ENCODE assay signal across 17 mouse cellular contexts in the genomic region with DNA sequence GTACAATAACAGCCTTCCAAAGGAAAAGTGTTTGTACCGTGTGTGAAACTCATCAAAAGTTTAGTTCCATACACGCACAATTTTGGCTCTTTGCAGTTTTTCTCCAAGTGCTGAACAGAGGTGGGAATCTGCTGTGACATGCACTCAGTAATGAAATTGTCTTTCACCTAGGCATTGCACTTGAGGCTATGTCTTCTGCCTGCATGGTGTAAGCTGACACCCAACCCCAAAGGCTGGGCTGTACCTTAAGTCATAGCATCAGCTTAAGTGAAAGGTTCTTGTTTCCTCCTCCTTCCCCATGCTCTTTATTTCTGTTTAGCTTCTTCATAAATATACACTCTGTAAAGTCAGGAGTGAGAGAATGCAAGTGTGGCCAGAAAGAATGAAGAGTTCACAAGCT.
"Had no signal": no experiment of that assay in that cellular context is flagged by ENCODE, and none has a peak within 500 bp of the region (broad histone marks: within the 10 kb centered on the region; RNA-seq: fewer than 3 reads in every experiment).

No protein-coding gene starts in this region.

- H3K4me1 ChIP-seq: megakaryocyte, embryonic 14.5 days; neural tube, embryonic 12.5 days; stomach, embryonic 15.5 days had no signal

- H3K4me3 ChIP-seq: lung, embryonic 15.5 days; megakaryocyte, embryonic 14.5 days; midbrain, embryonic 13.5 days; midbrain, embryonic 15.5 days; neural tube, embryonic 12.5 days; stomach, embryonic 15.5 days had no signal

- H3K36me3 ChIP-seq: lung, embryonic 15.5 days; midbrain, embryonic 13.5 days; midbrain, embryonic 15.5 days; neural tube, embryonic 12.5 days; stomach, embryonic 15.5 days had no signal

- H3K9me3 ChIP-seq: lung, embryonic 15.5 days; megakaryocyte, embryonic 14.5 days; midbrain, embryonic 13.5 days; midbrain, embryonic 15.5 days; neural tube, embryonic 12.5 days; stomach, embryonic 15.5 days had no signal

- DNase-seq: lung, adult 2 months; lung, postnatal 14 days; lung, postnatal 36 days; right cerebral cortex, postnatal 14 days; thymus, adult 2 months; thymus, postnatal 25 days; thymus, postnatal 4 days had no signal

- H3K9ac ChIP-seq: lung, embryonic 15.5 days; midbrain, embryonic 13.5 days; midbrain, embryonic 15.5 days; neural tube, embryonic 12.5 days; stomach, embryonic 15.5 days had no signal

- H3K27ac ChIP-seq: lung, embryonic 15.5 days; macrophage; midbrain, embryonic 13.5 days; midbrain, embryonic 15.5 days; neural tube, embryonic 12.5 days; stomach, embryonic 15.5 days; stomach, postnatal 0 days had no signal

- ATAC-seq: lung, postnatal 0 days; midbrain, embryonic 13.5 days; midbrain, embryonic 15.5 days had no signal

- H3K27me3 ChIP-seq: lung, embryonic 15.5 days; megakaryocyte, embryonic 14.5 days; midbrain, embryonic 13.5 days; midbrain, embryonic 15.5 days; neural tube, embryonic 12.5 days; stomach, embryonic 15.5 days had no signal

- H3K4me2 ChIP-seq: lung, embryonic 15.5 days; midbrain, embryonic 11.5 days; midbrain, embryonic 13.5 days; midbrain, embryonic 15.5 days; neural tube, embryonic 12.5 days; stomach, embryonic 15.5 days had no signal
